Mouse (Mus musculus): ENCODE results near the gene Ppp1r18. TPM values are rescaled to one million over a fixed set of nuclear protein-coding genes. Genes with fewer than 3 reads are reported as not detected.
A peak's percentile ranks its signal among the peaks of the same experiment; 100 is the strongest.

The Ppp1r18 gene
- polyA plus RNA-seq, 1 experiment from 2014 or later, result 15.6 TPM

GRCm38 (mm10) chr17:35832400-35833238 lies 32.8 kb upstream of the Ppp1r18 start:
- H3K4me3 ChIP-seq (ENCODE audit: low read depth, low read length), result no peak overlapping the region
- H3K27ac ChIP-seq (ENCODE audit: low read depth, low read length), result no peak overlapping the region; the same call in 1 of the 2 replicates
- ATAC-seq, result no peak
- no peak overlapping the region for H3K9ac ChIP-seq (ENCODE audit: low read depth, low read length)
- TF ChIP-seq CTCF (IDR thresholded peaks at IDR 0.05; ENCODE audit: low read depth), result no peak
- no peaks in the 10 kb centered on the region for H3K27me3 ChIP-seq (replicated peaks; ENCODE audit: control insufficient read depth, insufficient read depth, low read length)
- H3K4me2 ChIP-seq (replicated peaks; ENCODE audit: low read depth), result no peak overlapping the region
- H3K9me3 ChIP-seq (ENCODE audit: control insufficient read depth), result no peaks in the 10 kb centered on the region
- H3K36me3 ChIP-seq (ENCODE audit: control insufficient read depth, insufficient read depth), result peaks cover 53% of the 10 kb centered on the region
- WGBS, result 64% methylated on average over 8 of the region's 8 CpGs
- H3K4me1 ChIP-seq (replicated peaks; ENCODE audit: control insufficient read depth, insufficient read depth, low read length), result no peaks in the 10 kb centered on the region

DNA sequence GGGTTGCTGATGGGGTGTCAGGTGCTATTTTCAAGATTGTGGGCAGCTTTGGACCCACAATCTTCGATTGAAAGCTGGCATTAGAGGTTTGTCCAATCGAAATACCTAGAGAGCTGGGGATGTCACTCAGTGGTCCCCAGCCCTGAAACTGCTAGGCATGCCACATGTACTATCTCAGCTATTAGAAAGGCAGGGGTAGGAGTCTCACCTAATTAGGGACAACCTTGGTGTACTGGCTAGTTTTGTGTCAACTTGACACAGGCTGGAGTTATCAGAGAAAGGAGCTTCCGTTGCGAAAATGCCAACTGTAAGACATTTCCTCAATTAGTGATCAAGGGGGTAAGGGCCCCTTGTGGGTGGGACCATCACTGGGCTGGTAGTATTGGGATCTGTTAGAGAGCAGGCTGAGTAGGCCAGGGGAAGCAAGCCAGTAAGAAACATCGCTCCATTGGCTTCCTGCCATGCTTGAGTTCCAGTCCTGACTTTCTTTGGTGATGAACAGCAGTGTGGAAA lies 32.1 kb upstream of the Ppp1r18 start:
- TF ChIP-seq CTCF (IDR thresholded peaks at IDR 0.05; ENCODE audit: low read depth), result no peak
- ATAC-seq, result no peak
- Histone ChIP-seq H3K9ac (ENCODE audit: low read depth, low read length) (no peak overlapping the region), H3K4me3 (ENCODE audit: low read depth, low read length) (no peak overlapping the region), H3K4me1 (replicated peaks; ENCODE audit: control insufficient read depth, insufficient read depth, low read length) (no peaks in the 10 kb centered on the region), H3K4me2 (replicated peaks; ENCODE audit: low read depth) (no peak overlapping the region), H3K27me3 (replicated peaks; ENCODE audit: control insufficient read depth, insufficient read depth, low read length) (no peaks in the 10 kb centered on the region), H3K27ac (ENCODE audit: low read depth, low read length) (no peak overlapping the region; the same call in 1 of the 2 replicates), H3K36me3 (ENCODE audit: control insufficient read depth, insufficient read depth) (peaks cover 51% of the 10 kb centered on the region), H3K9me3 (ENCODE audit: control insufficient read depth) (no peaks in the 10 kb centered on the region)
- WGBS, result 22% methylated on average over 5 of the region's 5 CpGs

DNA sequence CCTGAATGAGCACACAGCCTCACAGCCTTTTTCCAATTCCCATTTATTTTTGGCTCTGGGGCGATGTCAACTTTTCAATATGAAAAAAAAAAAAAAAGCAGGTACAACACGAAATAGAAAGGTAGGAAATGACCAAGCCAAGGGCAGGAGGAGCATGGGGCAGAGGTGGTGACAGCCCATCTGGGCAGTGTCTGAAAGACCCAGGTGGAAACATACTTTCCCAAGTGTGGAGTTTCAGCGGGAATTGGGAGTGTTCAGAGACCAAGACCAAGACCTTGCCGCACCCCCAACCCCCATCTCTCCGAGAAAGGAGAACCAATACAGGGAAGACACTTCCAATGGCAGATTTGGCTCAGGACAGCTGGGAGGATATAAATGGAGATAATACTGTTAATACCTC lies 31.5 kb upstream of the Ppp1r18 start:
- Histone ChIP-seq H3K4me2 (replicated peaks; ENCODE audit: low read depth) (no peak overlapping the region), H3K4me3 (ENCODE audit: low read depth, low read length) (no peak overlapping the region), H3K27me3 (replicated peaks; ENCODE audit: control insufficient read depth, insufficient read depth, low read length) (no peaks in the 10 kb centered on the region), H3K9ac (ENCODE audit: low read depth, low read length) (no peak overlapping the region), H3K36me3 (ENCODE audit: control insufficient read depth, insufficient read depth) (peaks cover 51% of the 10 kb centered on the region), H3K4me1 (replicated peaks; ENCODE audit: control insufficient read depth, insufficient read depth, low read length) (no peaks in the 10 kb centered on the region), H3K9me3 (ENCODE audit: control insufficient read depth) (no peaks in the 10 kb centered on the region), H3K27ac (ENCODE audit: low read depth, low read length) (no peak overlapping the region)
- ATAC-seq, result no peak
- TF ChIP-seq CTCF (IDR thresholded peaks at IDR 0.05; ENCODE audit: low read depth), result no peak
- 55% methylated on average over 5 of the region's 5 CpGs for WGBS

DNA sequence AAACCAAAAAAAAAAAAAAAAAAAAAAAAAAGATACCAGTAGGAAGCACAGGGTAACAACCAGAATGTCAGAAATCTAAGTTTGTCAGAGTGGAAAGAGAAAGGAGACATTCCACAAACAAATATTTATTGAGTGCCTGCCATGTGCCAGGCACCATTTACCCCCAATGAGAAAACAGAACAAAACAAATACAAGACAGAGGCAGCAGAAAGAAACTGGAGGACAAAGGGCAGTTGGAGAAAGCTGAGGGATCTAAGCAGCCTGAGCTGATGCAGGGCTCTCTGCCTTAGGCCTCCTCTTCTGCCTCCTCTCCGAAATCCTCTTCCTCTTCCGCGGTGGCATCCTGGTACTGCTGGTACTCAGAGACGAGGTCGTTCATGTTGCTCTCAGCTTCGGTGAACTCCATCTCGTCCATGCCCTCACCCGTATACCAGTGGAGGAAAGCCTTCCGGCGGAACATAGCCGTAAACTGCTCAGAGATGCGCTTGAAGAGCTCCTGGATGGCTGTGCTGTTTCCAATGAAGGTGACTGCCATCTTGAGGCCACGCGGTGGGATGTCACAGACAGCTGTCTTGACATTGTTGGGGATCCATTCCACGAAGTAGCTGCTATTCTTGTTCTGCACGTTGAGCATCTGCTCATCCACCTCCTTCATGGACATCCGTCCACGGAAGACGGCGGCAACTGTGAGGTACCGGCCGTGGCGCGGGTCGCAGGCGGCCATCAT lies 30.5 kb upstream of the Ppp1r18 start:
- H3K36me3 ChIP-seq (ENCODE audit: control insufficient read depth, insufficient read depth), result peaks cover 51% of the 10 kb centered on the region
- TF ChIP-seq CTCF (IDR thresholded peaks at IDR 0.05; ENCODE audit: low read depth), result peak; percentile 42
- 0 out of 2 replicates have a peak overlapping the region, but pooled peaks have one; percentile 36 for H3K27ac ChIP-seq (ENCODE audit: low read depth, low read length)
- no peak overlapping the region for H3K4me3 ChIP-seq (ENCODE audit: low read depth, low read length)
- H3K4me2 ChIP-seq (replicated peaks; ENCODE audit: low read depth), result peak overlapping the region; percentile 37; the same call in 1 of the 2 replicates
- WGBS, result 56% methylated on average over 26 of the region's 26 CpGs
- no peak for ATAC-seq
- H3K27me3 ChIP-seq (replicated peaks; ENCODE audit: control insufficient read depth, insufficient read depth, low read length), result no peaks in the 10 kb centered on the region
- H3K9me3 ChIP-seq (ENCODE audit: control insufficient read depth), result no peaks in the 10 kb centered on the region
- no peak overlapping the region for H3K9ac ChIP-seq (ENCODE audit: low read depth, low read length)
- no peaks in the 10 kb centered on the region for H3K4me1 ChIP-seq (replicated peaks; ENCODE audit: control insufficient read depth, insufficient read depth, low read length)

DNA sequence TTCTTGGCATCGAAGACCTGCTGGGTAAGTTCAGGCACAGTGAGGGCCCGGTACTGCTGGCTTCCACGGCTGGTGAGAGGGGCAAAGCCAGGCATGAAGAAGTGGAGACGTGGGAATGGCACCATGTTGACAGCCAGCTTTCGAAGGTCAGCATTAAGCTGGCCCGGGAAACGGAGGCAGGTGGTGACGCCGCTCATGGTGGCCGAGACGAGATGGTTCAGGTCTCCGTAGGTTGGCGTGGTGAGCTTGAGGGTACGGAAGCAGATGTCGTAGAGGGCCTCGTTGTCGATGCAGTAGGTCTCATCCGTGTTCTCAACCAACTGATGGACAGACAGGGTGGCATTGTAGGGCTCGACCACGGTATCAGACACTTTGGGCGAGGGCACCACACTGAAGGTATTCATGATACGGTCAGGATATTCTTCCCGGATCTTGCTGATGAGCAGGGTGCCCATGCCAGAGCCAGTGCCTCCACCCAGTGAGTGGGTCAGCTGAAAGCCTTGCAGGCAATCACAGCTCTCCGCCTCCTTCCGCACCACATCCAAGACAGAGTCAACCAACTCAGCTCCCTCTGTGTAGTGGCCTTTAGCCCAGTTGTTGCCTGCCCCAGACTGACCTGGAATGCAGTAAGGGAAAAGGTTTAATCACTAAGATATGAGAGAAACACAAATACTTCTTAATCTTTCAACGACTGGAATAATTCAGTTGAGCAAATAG lies 29.8 kb upstream of the Ppp1r18 start:
- H3K9ac ChIP-seq (ENCODE audit: low read depth, low read length), result no peak overlapping the region
- peak overlapping the region; percentile 36; the same call in 1 of the 2 replicates for H3K27ac ChIP-seq (ENCODE audit: low read depth, low read length)
- no peaks in the 10 kb centered on the region for H3K27me3 ChIP-seq (replicated peaks; ENCODE audit: control insufficient read depth, insufficient read depth, low read length)
- 58% methylated on average over 26 of the region's 26 CpGs for WGBS
- no peak for ATAC-seq
- peak overlapping the region; percentile 80 for H3K4me2 ChIP-seq (replicated peaks; ENCODE audit: low read depth)
- no peaks in the 10 kb centered on the region for H3K4me1 ChIP-seq (replicated peaks; ENCODE audit: control insufficient read depth, insufficient read depth, low read length)
- TF ChIP-seq CTCF (IDR thresholded peaks at IDR 0.05; ENCODE audit: low read depth), result no peak
- peak overlapping the region; percentile 67; the same call in 1 of the 2 replicates for H3K4me3 ChIP-seq (ENCODE audit: low read depth, low read length)
- peaks cover 44% of the 10 kb centered on the region for H3K36me3 ChIP-seq (ENCODE audit: control insufficient read depth, insufficient read depth)
- no peaks in the 10 kb centered on the region for H3K9me3 ChIP-seq (ENCODE audit: control insufficient read depth)
